8 mouse cellular contexts compared by ENCODE assay signal in the genomic region with DNA sequence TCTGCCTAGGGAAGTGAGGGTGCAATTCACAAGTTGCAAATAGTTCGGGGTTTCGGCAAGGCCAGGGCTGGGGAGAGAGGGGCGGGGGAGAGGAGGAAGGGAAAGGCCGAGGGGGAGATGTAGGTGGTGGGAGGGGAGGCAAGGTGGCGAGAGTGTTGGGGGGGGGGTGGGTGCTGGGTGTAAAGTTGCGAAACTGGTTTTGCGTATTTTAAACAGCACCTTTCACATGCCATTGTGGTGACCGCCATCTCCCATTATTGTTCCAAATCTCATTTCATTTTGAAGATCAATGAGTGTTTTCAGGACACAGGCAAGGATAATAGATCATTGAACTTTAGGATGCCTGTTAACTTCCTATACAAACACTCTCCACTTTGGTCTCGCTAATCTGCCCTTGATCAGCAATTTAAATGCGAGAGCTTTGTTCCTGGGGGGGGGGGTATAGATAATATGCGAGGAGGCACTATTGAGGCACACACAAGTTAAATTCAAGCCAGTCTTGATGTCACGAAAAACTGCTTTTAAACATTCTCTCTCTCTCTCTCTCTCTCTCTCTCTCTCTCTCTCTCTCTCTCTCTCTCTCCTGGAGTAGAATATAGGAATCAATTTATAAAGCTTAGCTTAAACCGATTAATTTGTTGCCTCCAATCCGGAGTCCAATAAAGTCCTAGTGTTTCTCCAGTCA. TPM values are rescaled to one million over a fixed set of nuclear protein-coding genes. Genes with fewer than 3 reads are reported as not detected.
DNase-seq lines count a peak whose midpoint lies in the region; ATAC-seq and TF ChIP-seq lines count a peak whose summit lies in the region.

No protein-coding gene starts in this region.

- H3K27ac ChIP-seq in embryonic facial prominence, embryonic 12.5 days = peak overlapping the region; percentile 92
- H3K27ac ChIP-seq in limb, embryonic 13.5 days = peak overlapping the region; percentile 98

- H3K36me3 ChIP-seq in embryonic facial prominence, embryonic 12.5 days = peaks cover 4% of the 10 kb centered on the region; the same call in 1 of the 2 replicates
- peaks cover 20% of the 10 kb centered on the region for H3K36me3 ChIP-seq in limb, embryonic 13.5 days

- H3K4me1 ChIP-seq in lung, adult 2 months (ENCODE audit: control insufficient read depth, insufficient read depth, low read length) = peaks cover 15% of the 10 kb centered on the region
- H3K4me1 ChIP-seq in embryonic facial prominence, embryonic 12.5 days = peaks cover 31% of the 10 kb centered on the region; the same call in 1 of the 2 replicates
- H3K4me1 ChIP-seq in limb, embryonic 13.5 days = peaks cover 48% of the 10 kb centered on the region

- intact Hi-C loops in gastrocnemius, postnatal 14 days (cut with DNase I; ENCODE audit: low total_unique reads) = no loop called here

- H3K4me3 ChIP-seq in lung, adult 2 months (replicated peaks; ENCODE audit: extremely low read depth, low read depth, low read length) = peak overlapping the region; percentile 88
- H3K4me3 ChIP-seq in embryonic facial prominence, embryonic 12.5 days = peak overlapping the region; percentile 75
- peak overlapping the region; percentile 72 for H3K4me3 ChIP-seq in limb, embryonic 13.5 days

- peak overlapping the region; percentile 94 for H3K9ac ChIP-seq in embryonic facial prominence, embryonic 12.5 days
- H3K9ac ChIP-seq in limb, embryonic 13.5 days = peak overlapping the region; percentile 95

- no peak for TF ChIP-seq CTCF in lung, adult 2 months (IDR thresholded peaks at IDR 0.05; ENCODE audit: insufficient read depth, low read length)

- ATAC-seq in embryonic facial prominence, embryonic 12.5 days (ENCODE audit: insufficient number of reproducible peaks, insufficient read depth, low FRiP score, low TSS enrichment) = no peak
- ATAC-seq in limb, embryonic 13.5 days (ENCODE audit: low FRiP score, low read depth) = no peak
- ATAC-seq in neutrophil, adult 5-6 weeks (ENCODE audit: extremely low read depth, insufficient number of reproducible peaks, low FRiP score, poor library complexity, severe bottlenecking) = peak; percentile 25

- H3K27me3 ChIP-seq in embryonic facial prominence, embryonic 12.5 days = no peaks in the 10 kb centered on the region
- no peaks in the 10 kb centered on the region for H3K27me3 ChIP-seq in limb, embryonic 13.5 days

- H3K4me2 ChIP-seq in embryonic facial prominence, embryonic 12.5 days (replicated peaks) = peak overlapping the region; percentile 82
- H3K4me2 ChIP-seq in limb, embryonic 13.5 days (replicated peaks) = peak overlapping the region; percentile 96

- DNase-seq in lung, adult 2 months = no peak
- no peak for DNase-seq in lung, postnatal 10 days
- DNase-seq in gastrocnemius, postnatal 14 days = no peak
- DNase-seq in urinary bladder, postnatal 4 days (ENCODE audit: low spot score in 2 of 2) = no peak
- DNase-seq in cerebellum, postnatal 14 days = no peak

- TF ChIP-seq POLR2A in lung, adult 2 months (IDR thresholded peaks at IDR 0.05; ENCODE audit: borderline replicate concordance, extremely low read depth, low read depth, low read length) = no peak

- under 1% methylated on average over 14 of the region's 14 CpGs for whole genome bisulfite sequencing in lung, adult 2 months
- under 1% methylated on average over 13 of the region's 14 CpGs for WGBS in embryonic facial prominence, embryonic 12.5 days
- WGBS in limb, embryonic 13.5 days = under 1% methylated on average over 14 of the region's 14 CpGs

- no peaks in the 10 kb centered on the region for H3K9me3 ChIP-seq in embryonic facial prominence, embryonic 12.5 days
- no peaks in the 10 kb centered on the region for H3K9me3 ChIP-seq in limb, embryonic 13.5 days

RNA-seq across cellular contexts. Expression of a gene that starts 2.3 kb away (rescaled TPM):
- polyA plus RNA-seq in lung, adult 2 months (2012; rRNA removed) = 68.5 and 71.7 TPM in 2 replicates
- 84.0 and 91.2 TPM in 2 replicates for polyA plus RNA-seq in embryonic facial prominence, embryonic 12.5 days (2016; fragmentation: Nextera tagmentation; extraction: Ambion mirVana)
- 87.5 and 94.4 TPM in 2 replicates for polyA plus RNA-seq in limb, embryonic 13.5 days (2015; fragmentation: Nextera tagmentation; extraction: Ambion mirVana)
- 51.7 and 58.0 TPM in 2 replicates for total RNA-seq in neutrophil, adult 5-6 weeks (2017)
- total RNA-seq in gastrocnemius, postnatal 14 days (2021) = 10 to 100 TPM; 16.2 to 19.6 TPM
